Mouse (Mus musculus) brain, embryonic 14.5 days (tissue): ENCODE results near the gene Casr.

Experiments used
- CTCF ChIP-seq: fragments of 200-500 bp; IDR thresholded peaks from 2 replicates; pipeline ENCODE4 v1.5.1; 2012; ENCODE audit warnings: inconsistent platforms, mild to moderate bottlenecking, moderate library complexity, borderline replicate concordance; ENCODE audit not compliant: insufficient read depth, insufficient read length; ENCODE audit errors: extremely low read depth
- POLR2A ChIP-seq: fragments of 200-500 bp; IDR thresholded peaks from 2 replicates; pipeline ENCODE4 v1.6.1; 2012; ENCODE audit warnings: mild to moderate bottlenecking, inconsistent platforms, borderline replicate concordance; ENCODE audit not compliant: poor library complexity, insufficient read depth, insufficient read length, severe bottlenecking; ENCODE audit errors: extremely low read depth

GRCm38 (mm10) chr16:36598265-36598664 lies 36.3 kb upstream of the Casr start:
- TF ChIP-seq CTCF (no peak), POLR2A (no peak)
